Mouse (Mus musculus) urinary bladder, postnatal 14 days (tissue): Measurements from ENCODE around the gene Alg9.
A peak's percentile ranks its signal among the peaks of the same experiment; 100 is the strongest.
"Not testable (repeated sequence)": the region's sequence is repeated elsewhere in the genome, so short reads cannot be mapped to it uniquely, and the experiment has no call there.

Experiments used
- DNase-seq: peaks from one replicate; pipeline ENCODE4 v3.0.0; 2021; ENCODE audit warnings: low spot score

Gene Alg9

GRCm38 (mm10) chr9:50816512-50816911 lies 41.7 kb downstream of the Alg9 start:
- DNase-seq = no peak

- DNase-seq = no peak
These were observed 43.2 kb downstream of the Alg9 start for GRCm38 (mm10) chr9:50818050-50818449.

GRCm38 (mm10) chr9:50819716-50820115 lies 44.9 kb downstream of the Alg9 start:
- DNase-seq = no peak

GRCm38 (mm10) chr9:50821651-50822050 lies 46.8 kb downstream of the Alg9 start:
- DNase-seq = no peak

GRCm38 (mm10) chr9:50822216-50822615 lies 47.4 kb downstream of the Alg9 start:
- no peak for DNase-seq

GRCm38 (mm10) chr9:50823779-50824453 lies 49.1 kb downstream of the Alg9 start:
- no peak for DNase-seq

GRCm38 (mm10) chr9:50831514-50831913 lies 56.7 kb downstream of the Alg9 start:
- DNase-seq = no peak

- no peak for DNase-seq
These were observed 57.3 kb downstream of the Alg9 start for GRCm38 (mm10) chr9:50832162-50832561.

GRCm38 (mm10) chr9:50832582-50832981 lies 57.8 kb downstream of the Alg9 start:
- DNase-seq = not testable (repeated sequence)

GRCm38 (mm10) chr9:50833786-50834185 lies 59.0 kb downstream of the Alg9 start:
- no peak for DNase-seq

- DNase-seq = no peak
These were observed 60.4 kb downstream of the Alg9 start for GRCm38 (mm10) chr9:50835068-50835705.

- no peak for DNase-seq
These were observed 61.3 kb downstream of the Alg9 start for GRCm38 (mm10) chr9:50836097-50836496.

GRCm38 (mm10) chr9:50841079-50841789 lies 66.4 kb downstream of the Alg9 start:
- DNase-seq = no peak

GRCm38 (mm10) chr9:50845081-50845480 lies 70.3 kb downstream of the Alg9 start, which contains the start of gene Ppp2r1b:
Gene Ppp2r1b, plus strand, starts transcription at chr9:50845301.
- DNase-seq = no peak

- DNase-seq = no peak
These were observed 70.7 kb downstream of the Alg9 start for GRCm38 (mm10) chr9:50845547-50845946.

- no peak for DNase-seq
These were observed 72.3 kb downstream of the Alg9 start for GRCm38 (mm10) chr9:50847133-50847532.

GRCm38 (mm10) chr9:50847606-50848368 lies 73.0 kb downstream of the Alg9 start:
- peak; percentile 34 for DNase-seq

- DNase-seq = no peak
These were observed 74.0 kb downstream of the Alg9 start for GRCm38 (mm10) chr9:50848821-50849220.

GRCm38 (mm10) chr9:50849249-50849648 lies 74.4 kb downstream of the Alg9 start:
- DNase-seq = peak; percentile 94

GRCm38 (mm10) chr9:50849755-50850154 lies 74.9 kb downstream of the Alg9 start:
- no peak for DNase-seq

- DNase-seq = peak; percentile 33
These were observed 75.5 kb downstream of the Alg9 start for GRCm38 (mm10) chr9:50850271-50850670.

GRCm38 (mm10) chr9:50850713-50851112 lies 75.9 kb downstream of the Alg9 start:
- peak; percentile 31 for DNase-seq
